Mouse (Mus musculus) kidney, adult 8-10 months (tissue): ENCODE measurements around the gene Polr3h.
A peak's percentile ranks its signal among the peaks of the same experiment; 100 is the strongest.

ENCODE experiments used
- DNase-seq, 2 experiments: peaks; one replicate each; pipeline ENCODE4 v3.0.0; 2022

Gene Polr3h

DNA sequence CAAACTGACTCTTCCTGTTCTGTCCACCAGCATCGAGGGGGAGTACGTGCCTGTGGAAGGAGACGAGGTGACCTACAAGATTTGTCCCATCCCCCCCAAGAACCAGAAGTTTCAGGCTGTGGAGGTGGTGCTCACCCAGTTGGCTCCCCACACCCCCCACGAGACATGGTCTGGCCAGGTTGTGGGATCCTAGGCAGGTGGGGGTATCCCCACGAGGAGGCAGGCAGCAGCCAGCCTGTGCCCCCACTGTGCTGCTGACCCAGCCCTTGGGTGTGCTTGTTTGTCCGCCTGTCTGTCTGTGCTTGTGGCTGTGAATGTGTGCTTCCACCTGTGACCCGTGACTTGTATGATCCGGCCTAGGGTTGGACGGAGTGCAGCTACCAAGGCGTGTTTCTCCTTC, 23.0 kb upstream of the Polr3h start:
- DNase-seq, result no peak

DNA sequence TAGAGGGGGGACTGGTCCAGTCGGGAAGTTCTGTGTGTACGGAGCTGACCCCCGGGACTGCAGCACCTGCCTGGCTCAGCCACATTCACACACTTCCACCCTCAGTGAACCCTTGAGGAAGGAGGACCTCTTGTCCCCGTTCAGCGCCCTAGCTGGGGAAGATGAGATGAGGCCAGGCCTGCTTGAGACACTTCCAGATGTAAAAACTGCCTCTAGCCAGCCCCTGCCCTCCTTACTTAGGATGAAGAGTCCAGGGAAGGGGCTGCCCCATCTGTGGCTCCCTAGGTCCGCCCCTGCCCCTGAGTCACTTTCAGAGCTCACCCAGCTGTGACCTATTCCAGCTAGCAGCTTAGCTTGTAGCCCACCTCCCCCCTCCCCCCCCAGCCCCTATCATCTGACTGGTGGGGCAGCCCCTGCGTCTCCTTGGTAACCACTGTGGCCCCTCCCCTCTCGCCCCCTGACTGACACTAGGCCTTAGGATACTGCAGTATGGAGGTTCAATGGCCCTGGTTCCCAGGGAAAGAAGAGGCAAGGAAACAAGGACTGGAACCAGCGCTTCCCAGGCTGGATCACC, 17.2 kb upstream of the Polr3h start:
- no peak for DNase-seq

DNA sequence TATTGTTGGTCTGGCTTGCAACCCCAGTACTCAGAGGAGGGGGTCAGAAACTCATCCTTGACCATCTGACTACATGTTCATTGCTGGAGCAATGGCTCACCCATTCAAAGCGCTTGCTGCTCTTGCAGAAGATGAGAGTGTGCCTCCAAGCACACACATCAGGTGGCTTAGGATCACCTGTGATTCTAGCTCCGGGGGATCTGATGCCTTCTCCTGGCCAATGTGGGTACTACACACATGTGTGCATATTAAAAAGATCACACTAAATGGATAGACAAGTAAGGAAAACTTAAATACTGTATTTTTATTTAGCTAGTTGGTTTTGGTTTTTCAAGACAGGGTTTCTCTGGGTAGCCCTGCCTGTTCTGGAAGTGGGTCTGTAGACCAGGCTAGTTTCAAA, 15.0 kb upstream of the Polr3h start:
- DNase-seq, result no peak

DNA sequence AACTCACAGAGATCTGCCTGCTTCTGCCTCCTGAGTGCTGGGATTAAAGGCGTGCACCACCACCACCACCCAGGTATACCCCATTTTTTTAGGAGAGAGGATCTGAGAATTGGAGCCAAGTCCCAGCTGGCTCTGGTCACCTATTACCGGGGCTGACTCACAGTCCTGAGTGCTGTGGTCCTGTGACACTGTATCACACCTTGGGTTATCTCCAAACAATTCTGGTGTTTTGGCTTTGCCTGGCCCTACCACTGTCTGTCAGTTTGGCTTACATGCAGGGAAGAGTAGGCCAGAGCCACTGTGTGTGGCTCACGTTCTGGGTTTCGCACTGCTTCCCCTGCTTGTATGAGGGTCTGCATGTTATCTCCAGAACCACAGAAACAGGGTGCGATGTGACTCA, 14.2 kb upstream of the Polr3h start:
- DNase-seq, result no peak

DNA sequence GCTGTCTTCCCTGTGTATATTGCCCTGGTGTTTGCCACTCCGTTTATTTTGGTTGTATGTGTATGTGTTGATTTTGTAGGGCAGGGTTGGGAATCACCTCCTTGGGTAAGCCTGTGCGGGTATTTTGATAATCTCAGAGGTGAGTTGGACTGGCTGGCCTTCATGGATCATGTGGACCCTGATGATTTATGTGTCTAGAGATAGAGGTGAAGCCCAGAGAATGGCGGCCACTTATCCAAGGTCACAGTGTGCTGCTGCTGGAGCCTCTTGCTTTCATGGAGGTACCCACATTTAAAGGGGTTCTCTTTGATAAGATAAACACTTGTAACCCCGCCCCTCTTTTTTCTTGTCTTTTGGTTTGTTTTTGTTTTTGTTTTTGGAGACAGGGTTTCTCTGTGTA, 13.7 kb upstream of the Polr3h start:
- DNase-seq, result no peak

DNA sequence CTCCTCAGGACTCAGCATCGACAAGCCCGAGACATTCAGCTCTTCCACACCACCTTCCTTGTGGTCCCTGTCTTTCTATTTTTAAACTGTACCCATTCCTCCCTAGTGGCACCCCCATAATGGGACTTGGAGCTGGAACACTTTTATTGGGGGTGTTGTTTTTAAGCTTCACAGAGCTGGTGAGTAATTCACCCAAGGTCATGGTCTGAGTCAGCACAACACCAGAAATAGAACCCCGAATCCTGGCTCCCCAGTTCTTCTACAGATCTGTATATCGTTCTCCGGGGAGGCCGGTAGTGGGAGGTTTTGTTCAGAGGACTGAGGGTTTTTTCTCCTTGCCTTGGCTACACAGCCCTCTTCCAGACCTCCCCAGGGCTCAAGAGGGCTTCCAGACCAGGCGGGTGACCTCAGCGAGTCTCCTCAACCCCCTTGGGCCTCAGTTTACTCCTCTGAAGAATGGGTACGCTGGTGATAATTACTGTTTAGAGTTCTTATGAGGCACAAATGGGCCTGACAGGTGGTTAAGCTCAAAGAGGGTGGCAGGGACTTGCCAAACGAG, 13.2 kb upstream of the Polr3h start:
- no peak for DNase-seq

DNA sequence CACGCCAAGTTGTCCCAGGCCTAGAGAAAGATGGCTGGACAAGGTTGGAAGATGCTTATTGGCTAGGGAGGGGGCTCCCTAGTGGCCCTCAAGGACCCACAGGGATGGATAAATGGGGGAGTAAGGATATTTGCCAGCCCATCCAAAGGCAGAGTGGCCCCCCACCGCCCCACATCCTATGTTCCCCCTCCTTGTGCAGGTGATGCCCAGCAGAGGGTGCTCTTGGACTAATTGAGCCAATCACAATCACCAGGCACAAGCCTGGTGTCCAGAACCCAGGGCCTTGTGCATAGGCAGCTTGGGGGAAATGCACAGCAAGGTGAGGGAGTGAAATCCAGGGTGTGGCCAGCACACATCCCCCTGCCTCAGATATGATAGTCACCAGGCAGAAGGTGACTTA, 12.2 kb upstream of the Polr3h start:
- DNase-seq, result peak in 1 of 2 experiments; percentile 52

DNA sequence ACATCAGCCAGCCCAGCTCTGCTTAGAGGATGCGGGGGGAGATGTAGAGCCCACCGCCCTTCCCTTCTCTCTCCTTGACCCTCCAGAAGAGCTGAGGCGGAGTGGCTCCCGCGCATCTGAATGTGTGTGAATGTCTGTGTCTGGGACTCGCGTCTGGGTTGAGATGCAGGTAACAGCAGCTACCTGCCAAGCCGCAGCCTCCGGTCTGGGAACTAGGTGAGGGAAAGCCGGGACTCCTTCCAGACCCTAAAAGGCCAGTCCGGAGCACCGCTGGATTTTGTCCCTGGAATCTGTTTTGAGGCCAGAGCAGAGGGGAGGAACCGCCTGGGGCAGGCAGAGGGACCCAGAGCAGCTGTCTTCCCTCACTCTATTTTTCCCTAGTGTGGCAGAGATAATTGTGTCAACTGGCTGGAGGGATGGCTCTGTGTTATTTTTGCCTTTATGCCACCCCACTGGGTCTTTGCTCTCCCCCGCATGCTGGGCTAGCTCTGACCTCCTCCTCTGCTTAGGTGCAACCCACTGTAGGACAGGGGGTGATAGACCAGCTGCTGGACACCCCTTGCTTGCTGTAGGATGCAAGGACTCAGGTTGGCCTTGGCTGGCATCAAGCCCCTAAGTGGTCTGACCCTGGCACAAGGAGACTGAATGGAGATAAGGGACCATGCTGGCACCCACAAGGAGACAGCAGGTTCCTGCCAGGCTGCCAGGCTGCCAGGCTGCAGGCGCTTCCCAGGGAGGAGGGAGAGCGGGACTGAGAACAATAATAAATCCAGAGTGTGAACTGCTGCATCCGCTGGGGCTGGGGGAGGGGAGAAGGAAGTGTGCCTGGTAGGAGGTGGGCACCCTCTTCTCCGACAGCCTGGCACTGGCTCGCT, 11.3 kb upstream of the Polr3h start:
- DNase-seq, result no peak

DNA sequence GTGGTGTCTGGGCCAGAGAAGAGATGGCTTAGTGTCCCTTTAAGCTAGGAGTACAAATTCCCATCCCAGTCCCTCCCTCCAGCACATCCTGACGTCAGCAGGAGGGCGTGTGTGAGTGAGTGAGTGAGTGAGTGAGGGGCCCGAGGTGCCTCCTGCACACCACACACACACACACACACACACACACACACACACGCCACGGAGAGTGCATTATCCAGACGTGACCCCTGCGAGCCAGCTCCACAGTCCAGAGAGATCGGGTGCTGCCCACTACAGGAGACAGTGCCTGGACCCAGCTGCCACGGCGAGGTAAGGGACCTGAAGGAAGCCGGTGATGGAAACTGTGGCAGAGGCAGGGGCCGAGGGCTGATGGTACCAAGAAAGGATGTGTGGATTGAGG, 10.6 kb upstream of the Polr3h start, which contains the start of gene Csdc2:
Gene Csdc2 (plus strand): TSS at position 81 of the 400 bp plus-strand sequence.
- DNase-seq, result no peak

DNA sequence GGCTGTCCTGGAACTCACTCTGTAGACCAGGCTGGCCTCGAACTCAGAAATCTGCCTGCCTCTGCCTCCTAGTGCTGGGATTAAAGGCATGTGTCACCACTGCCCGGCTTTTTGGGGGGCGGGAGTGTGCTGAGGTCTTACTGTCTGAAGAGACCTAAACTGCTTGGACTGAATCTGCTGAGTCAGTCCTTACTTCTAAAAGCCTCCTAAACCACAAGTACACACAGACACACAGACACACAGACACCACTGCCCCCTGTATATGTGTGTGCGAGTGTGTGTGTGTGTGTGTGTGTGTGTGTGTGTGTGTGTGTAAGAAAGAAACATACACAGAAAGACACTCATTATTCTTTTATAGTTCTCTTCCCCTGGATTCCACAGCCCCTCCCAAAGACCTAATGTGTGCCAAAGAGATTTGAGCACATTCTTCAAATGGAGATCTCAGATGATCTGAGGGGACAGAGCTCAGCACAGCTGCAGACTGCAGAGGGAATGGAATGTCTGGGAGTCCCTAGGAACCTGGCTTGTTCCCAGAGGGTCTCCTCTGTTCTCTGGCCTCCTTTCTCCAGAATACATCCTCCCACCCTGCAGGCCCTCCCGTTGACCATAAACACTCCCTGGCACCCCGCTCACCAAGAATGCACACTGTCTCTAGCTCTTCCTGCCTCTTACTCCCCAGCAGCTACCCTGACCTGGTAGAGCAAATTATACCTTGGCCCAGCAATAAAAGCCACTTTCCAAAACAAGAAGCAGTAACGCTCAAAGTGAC, 10.0 kb upstream of the Polr3h start:
- DNase-seq, result no peak

DNA sequence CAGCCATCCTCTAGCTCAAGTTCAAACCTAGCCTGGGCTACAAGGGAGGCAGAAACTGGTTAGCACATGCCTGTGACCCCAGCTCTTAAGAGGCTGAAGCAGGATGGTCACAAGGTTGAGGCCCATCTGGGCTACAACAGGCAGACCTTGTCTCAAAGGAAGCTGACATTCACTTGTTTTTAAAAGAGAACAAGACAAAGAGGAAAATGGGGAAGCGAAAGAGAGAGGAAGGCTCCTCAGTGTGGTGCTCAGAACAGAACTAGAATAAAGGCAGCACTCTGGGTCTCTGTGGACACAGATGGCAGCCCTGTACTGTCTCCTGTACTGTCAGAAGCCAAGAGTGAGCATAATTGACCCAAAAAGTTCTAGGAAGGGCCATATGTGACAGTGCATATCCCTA, 7.9 kb upstream of the Polr3h start:
- DNase-seq, result no peak

DNA sequence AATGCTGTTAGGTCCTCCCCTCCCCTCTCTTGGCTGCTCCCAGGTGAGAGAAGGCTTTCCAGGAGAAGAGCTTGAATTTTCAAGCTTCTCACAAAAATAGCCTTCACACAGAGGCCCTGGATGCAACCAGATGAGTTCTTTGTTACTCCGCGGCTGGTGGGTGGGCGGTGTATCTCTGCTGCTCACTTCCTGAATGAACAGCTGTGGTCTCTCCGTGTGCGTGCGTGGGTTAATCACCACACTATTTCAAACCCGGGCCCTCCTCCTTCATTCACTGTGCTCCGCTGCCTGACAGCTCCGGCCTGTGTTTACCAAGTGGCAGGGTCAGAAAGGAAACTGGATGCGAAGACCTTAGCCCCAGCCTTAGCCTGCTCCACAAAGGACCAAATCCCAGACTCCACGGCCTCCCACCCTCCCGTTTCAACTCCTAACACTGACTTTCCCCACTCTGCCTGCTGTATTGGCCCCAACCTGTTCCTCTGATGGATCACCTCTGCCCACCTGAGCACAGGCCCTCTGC, 7.0 kb upstream of the Polr3h start:
- DNase-seq, result no peak

DNA sequence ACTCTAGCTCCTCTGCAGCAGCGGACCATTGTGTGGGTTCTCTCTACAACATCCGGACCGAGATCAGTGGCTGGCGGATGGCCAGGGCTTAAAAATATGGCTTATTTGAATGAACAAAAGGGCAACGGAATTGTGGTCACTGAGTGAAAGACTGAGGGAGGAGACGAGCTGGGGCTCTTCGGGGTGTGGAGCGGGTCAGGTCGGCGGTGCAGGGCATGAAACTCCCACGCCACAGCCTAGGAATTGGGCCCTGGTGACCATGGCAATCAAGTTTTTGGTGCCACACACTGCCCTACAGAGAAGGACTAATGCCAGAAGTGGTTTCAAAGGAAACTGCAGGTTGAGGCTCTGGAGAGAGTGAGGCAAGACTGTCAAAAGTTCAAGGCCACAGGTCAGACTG, 2.2 kb upstream of the Polr3h start:
- peak; percentile 61 to 74 for DNase-seq

DNA sequence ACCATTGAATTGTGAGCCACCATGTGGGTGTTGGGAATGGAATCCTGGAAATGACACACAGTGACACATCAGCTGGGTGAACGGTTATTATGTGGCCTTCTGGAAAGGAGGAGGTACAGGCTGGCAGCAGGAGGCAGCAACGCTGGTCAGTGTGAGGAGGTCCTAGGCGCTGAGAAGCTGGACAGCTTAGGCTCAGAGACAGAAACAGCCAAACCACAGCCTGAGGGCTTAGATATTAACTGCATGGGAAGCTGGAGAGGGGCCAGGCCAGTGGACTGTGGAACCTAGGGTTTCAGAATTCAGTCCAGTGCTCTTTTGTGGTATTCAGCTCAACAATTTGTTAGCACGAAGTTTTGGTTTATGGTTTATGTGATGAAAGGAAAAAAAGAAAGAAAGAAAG, 1.7 kb upstream of the Polr3h start:
- DNase-seq, result peak; percentile 82 to 88

DNA sequence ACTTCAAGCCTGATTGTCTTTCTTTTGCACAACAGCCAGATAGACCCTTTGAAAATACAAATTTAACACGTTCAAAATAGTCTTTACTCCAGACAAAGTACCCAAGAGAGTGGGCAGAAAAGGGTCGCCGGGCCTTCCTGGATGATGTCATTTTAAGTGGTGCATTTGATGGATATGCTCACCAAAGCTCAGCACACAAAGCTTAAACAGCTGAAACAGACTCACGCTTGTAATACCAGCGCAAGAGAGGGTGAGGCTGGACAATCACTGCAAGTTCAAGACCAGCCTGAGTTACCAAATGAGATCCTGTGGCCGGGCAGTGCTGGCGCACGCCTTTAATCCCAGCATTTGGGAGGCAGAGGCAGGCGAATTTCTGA, 394 bp upstream of the Polr3h start:
- no peak for DNase-seq

DNA sequence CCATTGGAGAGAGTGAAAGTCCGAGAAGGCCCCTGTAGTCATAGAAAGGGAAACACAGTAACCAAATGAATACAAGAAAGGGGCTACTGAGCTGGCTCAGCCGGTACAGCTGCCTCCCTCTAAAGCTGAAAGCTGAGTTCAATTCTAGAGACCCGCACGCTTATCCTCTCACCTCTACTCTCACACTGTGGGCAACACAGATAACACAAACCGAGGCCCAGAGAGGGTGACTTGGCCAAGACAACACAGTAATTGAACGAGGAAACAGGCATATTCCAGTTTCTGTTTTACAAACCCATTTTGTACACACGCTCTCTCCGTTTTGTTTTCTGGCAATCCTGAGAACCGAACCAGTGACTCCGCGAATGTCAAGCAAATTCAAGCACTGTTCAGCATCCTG, 1.1 kb downstream of the Polr3h start:
- no peak for DNase-seq

DNA sequence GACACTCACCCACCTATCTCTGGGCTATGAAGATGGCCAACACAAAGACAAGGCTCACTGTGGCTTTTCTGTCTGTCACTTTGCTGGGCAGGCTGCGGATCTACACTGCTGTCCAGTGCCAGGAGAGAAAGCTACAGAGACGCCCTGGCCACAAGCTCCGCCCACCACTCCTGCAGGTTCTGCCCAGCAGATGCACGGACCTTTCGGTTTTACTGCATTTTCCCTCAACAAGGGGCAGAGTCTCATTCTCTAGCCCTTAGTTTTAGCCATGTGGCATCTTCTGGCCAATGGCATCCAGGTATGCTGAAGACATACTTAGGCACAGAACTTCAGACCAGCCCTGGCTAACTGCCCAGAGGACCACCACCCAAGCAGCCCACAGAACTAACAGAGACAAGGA, 4.8 kb downstream of the Polr3h start:
- no peak for DNase-seq

DNA sequence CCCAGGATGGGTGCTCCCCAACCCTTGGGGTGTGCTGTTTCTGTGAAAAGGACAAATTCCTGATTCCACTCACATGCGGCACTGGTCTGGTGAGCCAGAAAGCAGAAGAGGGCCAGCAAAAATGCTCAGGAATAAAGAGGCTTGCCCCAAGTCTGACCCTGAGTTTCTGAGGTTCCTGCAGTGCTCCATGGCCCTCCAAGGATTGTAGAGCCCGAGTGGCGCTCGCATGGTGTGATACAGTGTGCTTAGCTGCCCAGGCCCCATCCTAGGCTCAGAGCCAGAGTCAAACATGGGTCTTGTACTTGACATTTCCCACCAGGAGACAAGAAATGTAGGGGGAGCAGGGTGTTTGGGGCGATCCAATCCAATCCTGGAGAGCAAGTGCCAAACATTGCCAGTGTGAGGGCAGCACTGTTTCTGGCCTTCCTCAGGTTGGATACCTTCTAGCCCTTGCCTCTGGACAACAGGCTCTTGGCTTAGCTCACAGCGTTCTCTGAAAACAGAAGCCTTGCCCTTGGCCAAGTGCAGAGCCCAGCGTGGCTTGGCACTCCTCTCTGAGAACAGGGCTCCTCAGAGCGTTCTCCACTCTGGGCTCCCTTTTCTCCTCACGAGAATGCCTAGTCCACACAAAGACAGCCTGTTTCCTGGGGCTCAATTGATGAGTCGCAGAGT, 5.4 kb downstream of the Polr3h start:
- DNase-seq, result no peak

DNA sequence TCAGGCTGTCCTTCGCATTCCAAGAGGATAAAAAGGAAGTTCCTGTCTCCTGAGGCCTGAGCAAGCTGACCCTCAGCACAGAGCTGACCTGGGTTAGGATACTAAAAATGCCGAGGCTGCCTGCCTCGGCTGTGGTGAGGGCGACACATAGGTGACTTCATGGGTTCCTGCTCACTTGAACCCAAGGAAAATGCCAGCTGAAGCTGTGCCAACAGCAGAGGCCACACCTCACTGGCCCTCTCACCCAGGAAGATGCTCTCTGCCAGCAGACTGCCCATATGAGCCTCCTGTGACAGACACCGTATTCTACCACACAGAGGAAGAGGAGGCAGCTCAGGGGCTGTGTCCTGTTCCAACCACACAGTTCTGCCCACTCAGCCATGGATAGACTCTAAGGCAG, 7.0 kb downstream of the Polr3h start:
- peak; percentile 47 to 52 for DNase-seq

DNA sequence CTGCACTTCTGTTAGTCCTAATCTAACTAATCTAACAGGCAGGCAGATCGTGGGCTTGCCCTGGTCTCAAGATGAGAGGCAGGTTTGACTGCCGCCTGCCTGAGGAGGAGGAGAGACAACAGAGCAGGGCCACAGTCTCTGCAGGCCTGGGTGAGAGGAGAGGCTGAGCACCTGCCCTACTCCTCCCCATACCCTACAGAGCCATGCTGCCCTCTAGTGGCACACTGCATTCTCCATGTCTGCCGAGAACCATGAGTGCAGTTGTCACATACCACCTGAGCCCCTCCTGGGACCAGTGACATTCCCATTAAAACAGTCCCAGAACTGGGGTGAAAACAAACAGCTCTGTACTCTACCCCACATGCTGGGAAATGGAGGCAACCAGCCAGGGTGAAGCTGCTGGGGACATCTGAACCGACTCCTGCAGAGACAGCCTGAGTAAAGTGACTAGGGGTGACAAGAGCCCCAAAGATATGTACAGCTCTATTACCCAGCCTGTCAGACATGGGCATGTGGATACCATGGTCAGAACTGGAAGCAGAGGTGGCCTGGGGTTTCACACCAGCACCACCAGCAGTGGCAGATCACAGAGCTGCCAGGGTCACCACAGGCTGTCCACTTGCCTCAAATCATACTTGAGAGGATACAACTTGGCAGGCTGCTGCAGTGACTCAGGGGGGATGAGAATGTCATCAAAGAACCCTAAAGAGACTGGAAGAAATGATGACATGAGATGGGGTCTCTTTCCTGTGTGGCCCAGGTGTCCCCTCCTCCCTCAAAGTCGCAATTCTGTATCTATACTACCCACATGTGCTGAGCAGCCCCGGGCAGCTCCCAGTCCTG, 8.2 kb downstream of the Polr3h start:
- peak; percentile 54 to 81 for DNase-seq

DNA sequence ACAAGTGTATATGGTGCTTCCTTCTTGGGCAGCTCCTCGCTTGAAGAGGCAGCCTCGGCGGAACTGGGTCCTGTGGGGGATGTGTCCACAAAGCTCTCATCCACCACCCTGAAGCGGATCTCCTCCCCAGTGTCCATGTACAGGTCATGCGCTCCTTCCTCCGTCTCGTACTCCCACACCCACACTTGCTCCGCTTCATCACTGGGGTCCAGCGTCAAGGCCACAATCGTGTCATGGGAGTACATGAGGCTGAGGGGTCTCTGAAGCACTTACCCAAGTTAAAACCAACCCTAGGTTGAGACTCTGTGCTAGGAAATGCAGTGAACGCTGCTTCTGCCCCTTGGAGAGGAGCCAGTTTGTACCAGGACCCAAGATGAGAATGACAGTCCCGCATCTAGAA, 8.8 kb downstream of the Polr3h start:
- DNase-seq, result no peak

DNA sequence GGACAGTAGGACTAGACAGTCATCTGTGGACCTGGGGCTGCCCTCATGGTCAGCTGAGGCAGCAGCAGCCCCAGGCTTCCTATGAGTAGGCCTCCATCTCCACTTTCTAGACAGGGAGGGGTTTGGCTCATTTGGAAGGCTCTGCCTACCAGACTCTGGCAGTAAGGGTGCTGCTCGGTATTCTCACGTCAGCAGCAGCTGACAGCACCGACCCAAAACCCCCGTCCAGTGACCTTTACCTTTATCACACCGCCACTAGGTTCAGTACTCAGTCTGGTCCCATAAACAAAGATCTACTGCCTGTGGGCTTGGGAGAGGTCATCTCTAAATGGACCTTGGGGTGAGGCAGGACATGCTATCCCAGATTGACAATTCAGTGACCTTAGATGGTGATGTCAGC, 10.4 kb downstream of the Polr3h start:
- no peak for DNase-seq
